Mouse (Mus musculus): Measurements from ENCODE around the gene Gpr152.
A peak's percentile ranks its signal among the peaks of the same experiment; 100 is the strongest.

The Gpr152 gene

DNA sequence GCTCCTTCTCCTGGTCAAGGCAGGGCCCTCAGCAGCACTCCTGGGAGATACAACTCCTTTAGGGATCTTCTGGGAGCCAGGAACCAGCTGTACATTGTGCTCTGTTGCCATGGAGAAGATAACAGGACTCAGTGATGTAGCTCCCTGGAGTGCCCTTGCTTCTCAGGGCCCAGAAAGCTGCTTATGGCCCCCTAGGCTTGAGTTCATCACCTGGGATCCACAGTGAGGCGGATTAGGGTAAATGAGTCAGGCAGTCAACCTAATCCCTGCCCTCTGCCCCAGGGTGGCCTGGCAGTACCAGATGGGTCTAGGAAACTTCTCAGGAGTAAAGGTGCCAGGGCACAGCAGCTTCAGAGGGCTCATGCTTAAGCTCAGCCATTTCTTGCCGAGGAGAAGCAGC lies at the start of gene Gpr152:
Gene Gpr152, plus strand, starts transcription at position 342 of the 400 bp plus-strand sequence.
- no peak for DNase-seq (ENCODE audit: low spot score in 2 of 2)

DNA sequence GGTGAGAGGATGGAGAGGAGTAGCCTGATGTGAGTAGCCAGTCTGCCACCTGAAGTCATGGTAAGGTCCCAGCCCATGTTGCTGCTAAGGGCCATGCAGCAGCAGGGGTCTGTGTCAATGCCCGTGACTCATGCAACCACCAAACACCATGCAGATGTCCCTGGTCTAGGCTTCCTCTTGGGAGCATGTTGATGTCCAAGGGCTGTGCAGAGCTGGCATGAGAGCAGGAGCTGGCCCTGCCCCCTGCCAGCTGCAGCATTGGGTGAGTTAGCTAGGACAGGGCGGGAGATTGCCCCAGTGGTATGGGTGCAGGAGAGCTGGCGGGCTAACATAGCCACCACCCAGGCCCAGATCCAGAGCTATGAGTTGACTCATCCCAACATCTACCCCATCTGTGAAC lies 49.1 kb upstream of the Gpr152 start:
- DNase-seq (ENCODE audit: low spot score in 2 of 2) = no peak

DNA sequence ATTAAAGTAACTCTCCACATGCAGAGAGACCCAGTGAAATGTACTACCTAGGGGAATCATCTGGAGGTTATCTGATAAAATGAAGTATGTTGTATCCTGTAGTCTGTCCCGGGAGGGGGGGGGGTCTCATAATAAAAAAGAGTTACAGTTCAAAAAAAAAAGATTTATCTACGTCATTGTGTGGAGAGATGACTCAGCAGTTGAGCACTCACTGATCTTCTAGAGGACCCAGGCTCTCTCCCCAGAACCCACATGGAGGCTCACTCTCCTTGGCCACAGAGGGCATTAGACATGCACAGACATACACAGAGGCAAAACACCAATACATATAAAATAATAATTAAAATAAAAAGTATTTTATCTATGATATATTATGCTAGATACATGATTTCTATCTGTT lies 48.2 kb upstream of the Gpr152 start:
- no peak for DNase-seq (ENCODE audit: low spot score in 2 of 2)

GRCm38 (mm10) chr19:4092750-4093149 lies 46.8 kb upstream of the Gpr152 start:
- DNase-seq (ENCODE audit: low spot score in 2 of 2) = no peak

- DNase-seq (ENCODE audit: low spot score in 2 of 2) = no peak
Measured at GRCm38 (mm10) chr19:4093772-4094171, 45.8 kb upstream of the Gpr152 start.

DNA sequence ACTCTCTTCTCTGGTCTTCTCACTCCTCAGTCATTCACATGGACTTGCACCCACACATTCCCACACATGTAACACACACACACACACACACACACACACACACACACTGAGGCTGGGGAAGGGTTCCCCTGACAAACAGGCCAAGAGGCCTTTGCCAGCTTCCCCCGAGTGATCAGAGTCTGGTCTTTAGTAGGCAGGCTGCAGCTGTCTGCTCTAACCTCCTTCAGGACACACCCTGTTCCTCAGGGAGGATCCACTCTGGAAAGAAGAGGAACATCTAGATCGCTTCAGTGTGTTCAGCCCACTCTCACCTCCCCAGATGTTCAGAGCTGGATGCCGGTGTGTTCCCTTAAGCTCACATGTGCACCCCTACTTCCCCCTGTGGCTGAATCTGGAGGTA lies 45.2 kb upstream of the Gpr152 start:
- DNase-seq (ENCODE audit: low spot score in 2 of 2) = peak in 1 of 2 experiments; percentile 11

DNA sequence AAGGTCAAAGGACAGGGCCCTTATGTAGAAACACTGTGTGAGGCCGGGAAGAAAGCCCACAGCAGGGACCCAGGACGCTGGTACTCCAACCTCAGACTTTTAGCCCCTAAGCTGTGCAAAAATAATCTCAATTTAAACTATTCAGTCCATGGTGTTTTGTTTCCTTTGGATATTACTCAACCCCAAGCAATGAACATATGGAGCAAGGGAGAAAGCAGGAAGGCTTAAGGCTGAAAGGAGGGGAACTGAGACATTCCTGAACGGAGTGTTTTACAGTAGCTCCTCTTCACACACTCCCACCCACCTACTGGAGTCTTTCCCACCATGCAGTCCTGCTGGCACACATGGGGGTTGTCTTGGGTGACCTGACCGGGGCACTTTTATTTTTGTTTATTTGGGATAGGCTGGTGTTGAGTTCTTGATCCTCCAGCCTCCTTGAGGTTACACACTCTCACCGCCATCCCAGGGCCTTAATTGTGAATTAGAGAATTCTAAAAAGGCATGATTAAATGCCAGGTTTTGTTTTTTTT lies 44.7 kb upstream of the Gpr152 start:
- DNase-seq (ENCODE audit: low spot score in 2 of 2) = peak in 1 of 2 experiments; percentile 9

- no peak for DNase-seq (ENCODE audit: low spot score in 2 of 2)
Measured at GRCm38 (mm10) chr19:4095802-4096201, 43.8 kb upstream of the Gpr152 start.

DNA sequence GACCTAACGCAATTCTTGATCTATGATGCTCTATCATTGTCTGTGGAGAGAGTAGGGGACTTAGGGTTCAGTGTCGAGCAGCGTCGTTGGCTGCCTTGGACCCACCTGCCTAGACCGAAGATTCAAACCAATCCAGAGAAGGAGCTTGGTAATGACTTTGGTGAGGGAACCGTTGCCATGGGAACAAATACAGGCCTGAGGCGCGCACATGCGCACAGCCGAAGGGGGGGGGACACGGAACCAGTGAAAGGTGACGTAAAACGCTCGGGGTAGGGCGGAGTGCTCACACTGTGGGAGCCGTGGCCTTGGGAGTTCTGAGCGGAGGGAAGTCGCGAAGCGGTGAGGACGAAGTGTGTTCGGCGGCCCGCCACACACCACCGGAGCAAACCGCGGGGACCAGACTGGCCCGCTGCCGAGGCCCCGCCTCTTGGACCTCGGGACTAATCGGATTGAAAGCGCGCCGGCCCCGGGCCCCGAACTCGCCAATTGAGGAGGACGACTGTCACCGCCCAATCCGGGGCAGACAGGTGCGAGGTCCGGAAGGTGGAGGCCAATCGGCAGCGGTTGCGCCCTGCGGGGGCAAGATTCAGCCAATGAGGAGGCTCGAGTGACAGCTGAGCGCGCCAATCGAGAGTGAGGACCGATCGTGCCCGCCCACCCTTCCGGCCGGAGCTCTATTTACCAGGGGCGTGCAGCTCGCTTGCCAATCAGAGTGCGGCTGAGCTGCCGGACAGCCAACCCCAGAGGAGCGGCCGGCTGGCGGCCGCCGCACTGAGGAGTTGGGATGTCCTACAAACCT lies 42.7 kb upstream of the Gpr152 start, which contains the start of gene Cdk2ap2:
Gene Cdk2ap2, plus strand, starts transcription at position 541 of the 799 bp plus-strand sequence.
- peak; percentile 99 to 100 for DNase-seq (ENCODE audit: low spot score in 2 of 2)

DNA sequence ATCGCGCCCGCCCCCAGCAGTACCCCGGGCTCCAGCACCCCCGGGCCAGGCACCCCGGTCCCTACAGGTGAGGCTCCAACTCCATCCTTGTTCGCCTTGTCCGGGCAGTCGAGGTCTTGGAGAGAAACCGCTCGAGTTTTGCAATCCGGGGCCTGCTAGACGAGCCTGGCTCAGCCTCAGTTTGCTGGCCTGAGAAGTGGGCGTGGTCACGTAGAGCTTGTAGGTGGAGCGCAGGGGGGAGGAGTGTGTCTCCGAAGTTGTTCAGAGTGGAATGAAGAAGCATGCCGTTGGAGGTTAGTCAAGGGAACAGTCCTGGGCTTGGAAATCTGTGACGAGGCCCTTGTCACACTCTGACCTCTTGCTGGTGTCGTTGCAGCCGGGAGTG lies 42.2 kb upstream of the Gpr152 start:
- peak in 1 of 2 experiments; percentile 90 for DNase-seq (ENCODE audit: low spot score in 2 of 2)

- peak in 1 of 2 experiments; percentile 45 for DNase-seq (ENCODE audit: low spot score in 2 of 2)
Measured at GRCm38 (mm10) chr19:4098426-4098825, 41.2 kb upstream of the Gpr152 start.

DNA sequence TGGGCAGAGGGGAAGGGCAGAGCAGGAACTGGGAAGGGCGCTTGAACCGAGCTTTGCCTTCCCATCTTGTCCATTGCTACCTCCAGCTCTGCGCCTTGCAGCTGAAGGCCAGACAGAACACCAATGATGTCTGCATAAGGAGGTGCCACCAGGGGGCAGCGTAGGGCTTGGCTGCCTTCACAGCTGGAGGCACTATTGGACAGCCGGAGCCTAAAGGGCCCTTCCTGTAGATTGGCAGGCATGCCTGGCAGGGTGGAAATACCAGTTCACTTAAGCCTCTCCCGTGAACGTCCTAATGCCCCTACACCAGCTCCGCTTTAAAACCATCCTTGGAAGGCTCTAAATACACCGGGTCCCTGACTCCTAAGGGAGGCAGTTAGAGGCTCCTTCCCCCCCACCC lies 40.5 kb upstream of the Gpr152 start:
- DNase-seq (ENCODE audit: low spot score in 2 of 2) = peak; percentile 96 to 98

DNA sequence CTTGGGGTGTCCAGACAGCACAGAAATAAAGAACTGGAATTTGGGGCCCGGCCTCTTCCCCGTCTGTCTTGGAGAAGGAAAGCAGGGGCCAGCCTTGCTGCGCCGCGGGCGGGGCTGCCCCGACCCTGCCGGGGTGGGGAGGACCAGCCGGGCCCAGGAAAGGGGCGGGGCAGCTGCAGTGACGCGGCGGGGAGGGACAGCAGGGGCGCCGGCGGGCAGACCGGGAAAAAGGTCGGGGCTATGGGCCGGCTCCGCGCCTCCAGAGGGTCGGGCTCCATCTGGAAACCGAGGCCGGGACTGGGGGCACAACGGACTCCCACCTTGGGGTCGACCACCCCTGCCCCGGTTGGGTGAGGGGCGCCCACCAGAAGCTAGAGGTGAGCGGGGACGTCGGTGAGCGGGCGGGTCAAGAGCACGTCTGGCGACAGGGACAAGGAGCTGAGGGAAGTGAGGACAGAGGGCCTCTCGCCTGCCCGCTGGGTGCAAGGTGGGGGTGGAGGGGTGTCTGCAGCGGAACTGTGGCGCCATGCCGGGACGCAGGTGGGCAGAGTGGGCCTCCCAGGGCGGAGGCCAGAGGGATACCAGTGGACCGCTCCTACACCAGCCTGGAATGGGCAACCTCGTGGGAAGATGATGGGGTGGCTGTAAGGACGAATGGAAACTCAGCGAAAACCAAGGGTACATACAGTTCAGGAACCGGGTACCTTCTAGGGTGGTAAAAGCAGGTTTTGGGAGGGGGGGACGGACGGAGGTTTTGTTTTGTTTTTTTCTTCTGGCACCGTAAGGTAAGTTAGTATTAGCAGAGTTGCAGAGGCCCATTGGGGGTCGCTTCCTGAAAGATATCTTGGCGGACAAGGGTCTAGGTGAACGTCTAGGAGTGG lies 39.5 kb upstream of the Gpr152 start, which contains the start of gene Pitpnm1:
Gene Pitpnm1, plus strand, starts transcription at position 162 of the 881 bp plus-strand sequence.
- DNase-seq (ENCODE audit: low spot score in 2 of 2) = peak; percentile 89 to 90

DNA sequence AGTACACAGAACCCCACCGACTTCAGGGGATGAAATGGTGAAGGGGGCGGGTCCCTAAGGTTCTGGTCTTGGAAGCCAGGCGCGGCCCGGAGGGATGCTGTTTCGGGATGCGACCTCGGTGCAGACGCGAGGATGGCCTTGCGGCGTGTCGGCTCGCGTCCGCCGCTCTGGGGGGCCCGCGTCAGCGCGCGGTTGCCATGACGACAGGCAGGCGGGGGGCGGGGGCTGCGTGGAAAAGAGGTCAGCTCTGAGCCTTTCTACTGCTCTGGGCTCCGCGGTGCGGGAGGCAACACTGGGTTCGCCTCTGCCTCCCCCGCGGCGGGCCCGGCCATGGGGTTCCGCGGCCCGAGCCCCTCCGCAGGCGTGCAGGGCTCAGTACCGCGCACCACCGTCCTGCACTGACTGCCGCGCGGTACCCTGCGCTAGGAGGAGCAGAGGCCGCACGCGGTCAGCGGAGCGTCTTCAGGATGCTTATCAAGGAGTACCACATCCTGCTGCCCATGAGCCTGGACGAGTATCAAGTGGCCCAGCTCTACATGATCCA lies 38.8 kb upstream of the Gpr152 start:
- peak; percentile 50 to 60 for DNase-seq (ENCODE audit: low spot score in 2 of 2)

DNA sequence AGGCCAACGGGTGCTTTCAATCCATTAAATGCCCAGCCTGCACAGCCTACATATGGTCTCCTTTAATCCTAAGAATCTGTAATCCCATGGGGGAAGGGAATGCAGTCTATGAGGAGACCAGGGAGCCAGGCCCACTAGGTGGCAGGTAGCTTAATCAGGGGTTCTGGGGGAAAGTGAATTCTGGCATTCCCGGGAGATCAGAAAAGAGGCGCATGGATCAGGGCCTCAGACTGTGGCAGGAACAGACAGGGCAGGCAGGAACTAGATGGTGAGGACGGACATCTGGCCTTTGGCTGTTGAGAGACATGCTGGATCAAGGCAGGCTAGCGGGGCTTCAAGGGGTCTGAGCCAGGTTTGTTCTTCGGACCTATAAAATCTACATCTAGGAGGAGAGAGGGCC lies 38.1 kb upstream of the Gpr152 start:
- DNase-seq (ENCODE audit: low spot score in 2 of 2) = no peak

DNA sequence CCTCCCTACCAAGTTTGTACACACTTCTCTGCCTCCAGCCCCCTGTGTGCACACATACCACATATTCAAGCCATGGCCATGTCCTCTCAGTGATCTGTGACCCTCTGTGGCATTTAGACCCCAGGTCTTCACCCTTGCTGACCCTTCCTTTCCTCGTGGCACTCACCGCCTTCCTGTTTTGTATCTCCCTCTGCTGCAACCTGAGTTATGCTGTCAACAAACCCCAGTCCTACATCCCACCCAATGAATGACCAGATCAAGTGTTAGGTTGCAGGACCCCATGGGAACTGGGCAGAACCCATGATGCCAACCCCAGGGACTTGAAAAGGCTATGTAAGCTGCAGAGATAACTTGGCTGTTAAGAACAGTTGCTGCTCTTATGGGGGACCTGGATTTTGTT lies 37.5 kb upstream of the Gpr152 start:
- DNase-seq (ENCODE audit: low spot score in 2 of 2) = no peak

DNA sequence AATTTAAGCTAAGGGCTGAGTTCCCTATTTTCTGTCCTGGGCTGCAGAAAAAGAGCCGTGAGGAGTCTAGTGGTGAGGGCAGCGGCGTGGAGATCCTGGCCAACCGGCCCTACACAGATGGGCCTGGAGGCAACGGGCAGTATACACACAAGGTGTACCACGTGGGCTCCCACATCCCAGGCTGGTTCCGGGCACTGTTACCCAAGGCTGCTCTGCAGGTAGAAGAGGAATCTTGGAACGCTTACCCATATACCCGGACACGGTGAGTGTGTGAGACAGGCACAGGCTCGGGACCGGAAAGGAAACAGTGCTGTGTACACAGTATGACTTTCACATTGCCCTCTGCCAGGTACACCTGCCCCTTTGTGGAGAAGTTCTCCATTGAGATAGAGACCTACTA lies 37.0 kb upstream of the Gpr152 start:
- no peak for DNase-seq (ENCODE audit: low spot score in 2 of 2)

GRCm38 (mm10) chr19:4103294-4103693 lies 36.3 kb upstream of the Gpr152 start:
- DNase-seq (ENCODE audit: low spot score in 2 of 2) = no peak

DNA sequence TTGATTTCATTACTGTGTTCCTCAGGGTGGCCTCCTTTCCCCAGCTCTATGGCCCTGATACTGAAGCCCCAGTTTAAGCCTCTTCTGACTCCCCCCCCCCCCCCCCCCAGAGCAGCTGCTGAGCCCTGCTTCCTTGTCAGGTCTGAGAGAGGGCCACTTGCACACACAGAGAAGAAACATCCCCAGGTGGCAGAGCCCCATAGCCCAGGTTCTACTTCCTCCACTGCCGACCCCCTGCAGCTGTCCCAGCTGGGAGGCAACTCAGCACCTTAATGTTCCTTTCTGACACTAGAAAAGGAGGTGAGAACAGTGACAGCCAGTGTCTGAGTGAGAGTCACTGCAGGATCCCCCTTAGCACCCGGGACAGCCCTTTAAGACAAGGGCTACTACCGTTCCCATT lies 35.8 kb upstream of the Gpr152 start:
- no peak for DNase-seq (ENCODE audit: low spot score in 2 of 2)

- no peak for DNase-seq (ENCODE audit: low spot score in 2 of 2)
Measured at GRCm38 (mm10) chr19:4104675-4105194, 34.9 kb upstream of the Gpr152 start.

- no peak for DNase-seq (ENCODE audit: low spot score in 2 of 2)
Measured at GRCm38 (mm10) chr19:4106654-4107053, 32.9 kb upstream of the Gpr152 start.

GRCm38 (mm10) chr19:4108535-4108934 lies 31.1 kb upstream of the Gpr152 start:
- DNase-seq (ENCODE audit: low spot score in 2 of 2) = no peak

Measured in spleen, postnatal 10 days (tissue).